Mouse (Mus musculus): ENCODE results near the gene Nap1l2.
"Not testable (repeated sequence)": the region's sequence is repeated elsewhere in the genome, so short reads cannot be mapped to it uniquely, and the experiment has no call there.

Nap1l2 gene

DNA sequence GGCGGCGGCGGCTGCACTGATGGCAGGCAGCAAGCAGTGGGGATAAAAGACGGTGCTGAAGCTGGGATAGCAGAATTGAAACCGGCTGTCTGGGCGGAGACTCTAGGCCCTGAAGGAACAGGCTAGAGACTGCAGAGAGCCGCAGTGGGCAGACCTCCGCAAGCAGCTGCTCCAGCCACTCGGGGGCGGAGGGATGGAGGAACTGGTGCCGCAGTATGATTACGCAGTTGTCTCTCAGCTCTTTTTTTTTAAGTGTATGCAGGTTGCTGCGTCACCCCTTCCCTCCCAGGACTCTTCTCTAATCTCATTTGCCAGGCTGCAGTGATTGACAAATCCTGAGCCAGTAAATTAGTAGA lies at the start of gene Nap1l2:
TSS of gene Nap1l2 (minus strand) at position 210 of the 356 bp plus-strand sequence.
- peak; percentile 67 for DNase-seq (ENCODE audit: inconsistent ontology term)

DNA sequence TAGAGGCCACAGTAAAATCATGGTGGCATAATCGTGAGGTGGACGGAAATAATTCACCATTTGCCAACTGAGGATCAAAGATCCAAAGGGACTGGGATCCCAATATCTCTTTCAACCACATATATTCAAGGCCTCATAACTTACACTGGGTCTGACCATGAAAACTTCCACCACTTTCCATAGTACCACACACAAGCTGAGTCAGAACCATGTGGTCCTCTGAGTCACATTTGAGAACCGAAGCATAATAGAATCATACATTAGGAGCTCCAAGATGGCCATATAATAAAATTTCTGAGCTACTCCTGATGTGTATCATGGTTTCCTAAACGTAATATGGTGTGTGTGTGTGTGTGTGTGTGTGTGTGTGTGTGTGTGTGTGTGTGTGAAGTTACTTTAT lies 28.8 kb upstream of the Nap1l2 start:
- no peak for DNase-seq (ENCODE audit: inconsistent ontology term)

DNA sequence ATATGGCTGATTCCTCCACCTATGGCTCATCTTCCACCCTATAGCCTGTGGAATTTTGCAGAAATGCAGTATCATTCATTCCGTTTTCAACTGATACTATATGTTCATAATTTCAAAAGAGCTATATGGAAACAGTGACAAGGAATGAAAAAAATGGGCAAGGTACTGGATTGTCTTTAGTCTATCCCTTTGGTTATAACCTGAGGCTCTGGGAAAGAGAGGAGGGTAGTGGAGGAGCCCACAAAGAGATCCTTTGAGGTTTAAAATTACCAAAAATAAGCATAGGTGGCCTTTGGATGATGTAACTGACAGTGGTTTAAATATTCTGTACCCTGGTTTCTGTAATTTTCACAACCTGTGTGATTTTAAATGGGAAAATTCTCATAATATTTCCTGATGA lies 389 bp upstream of the Nap1l2 start:
- DNase-seq (ENCODE audit: inconsistent ontology term), result no peak

DNA sequence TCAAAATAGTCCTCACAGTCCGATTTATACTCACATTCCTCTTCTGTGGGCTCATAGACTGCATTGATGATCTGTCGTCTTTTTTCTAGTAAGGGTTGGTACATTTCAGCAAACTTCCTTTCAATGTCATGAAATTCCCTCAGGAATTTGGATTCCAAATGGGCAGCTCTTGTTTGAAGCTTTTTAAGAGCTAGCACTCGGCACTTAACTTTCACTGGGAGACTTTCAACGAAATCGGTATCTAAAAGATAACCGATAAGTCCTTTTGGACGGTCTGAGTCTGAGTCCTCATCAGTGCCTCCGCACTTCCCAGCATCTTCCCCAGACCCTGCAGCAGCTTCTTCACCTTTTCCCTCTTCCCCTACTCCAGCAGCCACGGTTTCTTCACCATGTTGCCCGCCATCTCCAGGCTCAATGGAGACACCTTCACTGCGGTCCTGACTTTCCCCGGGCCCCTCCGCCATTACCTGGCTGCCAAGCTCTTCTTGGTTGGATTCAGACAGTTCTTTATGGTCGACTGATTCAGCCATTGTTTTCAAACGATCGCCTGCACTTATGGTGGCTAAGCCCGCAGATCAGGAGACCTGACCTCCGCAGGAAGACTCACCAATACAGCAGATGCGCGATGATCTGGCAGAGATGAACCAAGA lies 534 bp downstream of the Nap1l2 start:
- no peak for DNase-seq (ENCODE audit: inconsistent ontology term)

DNA sequence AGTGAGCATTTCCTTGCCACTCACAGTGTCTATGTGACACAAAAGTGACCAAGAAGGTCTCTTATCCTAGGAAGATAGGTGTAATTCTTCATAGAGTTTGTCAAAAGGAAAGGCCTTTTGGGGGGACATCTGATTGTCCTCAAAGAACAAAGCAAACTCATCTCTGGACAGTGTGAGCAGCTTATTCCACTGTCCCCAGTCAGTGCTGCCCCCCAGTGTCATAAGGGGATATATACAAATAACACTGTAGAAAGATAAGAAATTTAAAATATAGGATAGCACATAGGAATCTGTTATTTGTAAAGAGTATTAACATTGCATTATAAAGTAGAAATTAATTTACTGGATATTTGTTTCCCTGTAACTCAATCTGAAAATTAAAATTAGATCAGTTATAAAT lies 2.9 kb downstream of the Nap1l2 start:
- DNase-seq (ENCODE audit: inconsistent ontology term), result no peak

DNA sequence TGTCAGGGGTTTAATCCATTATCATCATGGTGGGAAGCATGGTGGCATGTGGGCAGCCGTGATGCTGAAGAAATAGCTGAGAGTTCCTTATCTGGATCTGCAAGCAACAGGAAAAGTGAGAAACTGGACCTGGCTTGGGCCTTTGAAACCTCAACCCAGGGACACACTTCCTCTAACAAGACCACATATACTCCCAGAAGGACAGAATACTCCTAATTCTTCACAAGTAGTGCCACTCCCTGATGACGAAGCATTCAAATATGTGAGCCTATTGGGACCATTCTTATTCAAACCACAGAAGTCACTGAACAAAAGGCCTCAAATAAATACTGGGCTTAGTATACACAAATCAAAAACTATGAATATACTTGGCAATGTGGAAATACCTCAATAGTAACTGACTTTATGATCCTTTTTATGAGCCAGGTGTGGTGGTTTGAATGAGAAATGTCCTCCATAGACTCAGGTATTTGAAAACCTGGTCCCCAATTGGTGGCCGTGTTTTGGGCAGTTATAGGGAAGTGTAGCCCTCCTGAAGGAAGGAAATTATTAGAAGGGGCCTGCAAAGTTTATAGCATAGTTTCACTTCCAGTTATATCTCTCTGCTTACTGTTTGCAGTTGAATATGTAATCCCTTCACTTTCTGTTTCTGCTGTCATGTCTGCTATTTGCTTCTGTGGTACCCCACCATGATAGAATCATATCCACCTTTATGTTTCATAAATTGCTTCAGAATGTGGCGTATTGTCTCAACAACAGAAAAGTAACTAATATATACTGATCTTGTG lies 6.5 kb downstream of the Nap1l2 start:
- DNase-seq (ENCODE audit: inconsistent ontology term), result no peak

DNA sequence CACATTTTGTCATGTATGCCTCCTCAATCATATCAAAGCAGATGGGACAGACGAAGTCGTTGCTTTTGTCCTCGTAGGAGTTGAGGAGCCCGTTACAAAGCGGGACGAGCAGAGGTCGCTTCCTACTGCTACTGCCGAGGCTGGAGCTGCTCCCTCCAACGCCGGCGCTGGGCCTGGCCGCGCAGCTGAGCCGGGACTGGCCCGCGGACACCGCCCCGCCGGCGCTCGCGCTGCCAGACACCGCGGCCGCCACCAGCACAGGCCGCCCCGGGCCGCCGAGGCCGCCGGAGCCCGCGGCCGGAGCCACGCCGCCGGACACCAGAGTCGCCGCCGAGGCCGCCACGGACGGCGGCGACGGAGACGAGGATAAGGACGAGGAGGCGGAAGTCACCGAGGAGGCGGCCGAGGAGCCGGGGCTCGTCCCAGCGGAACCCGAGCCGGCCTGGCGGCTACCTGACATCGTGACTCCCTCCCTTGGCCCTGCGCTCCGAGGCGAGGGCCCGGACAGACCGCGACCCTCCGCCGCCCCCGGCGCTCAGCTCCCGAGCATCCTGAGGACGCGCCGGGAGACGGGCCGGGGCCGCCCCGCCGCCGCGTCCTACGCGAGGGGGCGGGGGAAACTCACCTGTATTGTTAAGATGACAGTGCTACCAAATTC lies 21.4 kb downstream of the Nap1l2 start:
- DNase-seq (ENCODE audit: inconsistent ontology term), result not testable (repeated sequence)

DNA sequence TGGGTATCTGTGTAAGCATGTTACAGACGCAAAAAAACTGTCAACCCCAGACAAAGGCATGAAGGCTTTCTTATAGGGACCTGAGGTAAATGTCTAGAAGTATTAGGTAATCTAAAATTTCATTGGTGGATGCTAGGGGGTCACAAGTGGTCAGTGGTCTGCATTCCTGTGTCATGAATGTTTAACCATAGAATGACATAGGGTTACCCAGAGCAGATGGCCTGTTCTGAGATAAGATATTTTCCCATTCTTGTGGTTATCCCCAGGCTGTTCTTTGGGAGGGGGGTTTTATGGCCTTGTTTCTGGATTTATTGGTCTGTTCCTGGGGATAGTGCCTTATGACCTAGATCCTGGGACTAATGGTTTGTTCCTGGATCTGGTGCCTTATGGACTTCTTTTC lies 30.3 kb downstream of the Nap1l2 start:
- DNase-seq (ENCODE audit: inconsistent ontology term), result peak; percentile 8

DNA sequence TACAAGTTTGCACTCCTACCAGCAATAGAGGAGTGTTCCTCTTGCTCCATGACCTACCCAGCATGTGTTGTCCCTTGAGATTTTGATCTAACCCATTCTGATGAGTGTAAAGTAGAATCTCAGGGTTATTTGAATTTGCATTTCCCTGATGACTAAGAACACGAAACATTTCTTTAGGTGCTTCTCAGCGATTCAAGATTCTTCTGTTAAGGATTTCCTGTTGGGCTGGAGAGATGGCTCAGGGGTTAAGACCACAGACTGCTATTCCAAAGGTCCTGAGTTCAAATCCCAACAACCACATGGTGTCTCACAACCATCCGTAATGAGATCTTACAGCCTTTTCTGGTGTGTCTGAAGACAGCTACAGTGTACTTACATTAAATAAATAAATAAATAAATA lies 47.9 kb downstream of the Nap1l2 start:
- DNase-seq (ENCODE audit: inconsistent ontology term), result no peak

Measured in Muller cell, postnatal 12 days (primary cell).